17 mouse cellular contexts compared by ENCODE assay signal in the genomic region with DNA sequence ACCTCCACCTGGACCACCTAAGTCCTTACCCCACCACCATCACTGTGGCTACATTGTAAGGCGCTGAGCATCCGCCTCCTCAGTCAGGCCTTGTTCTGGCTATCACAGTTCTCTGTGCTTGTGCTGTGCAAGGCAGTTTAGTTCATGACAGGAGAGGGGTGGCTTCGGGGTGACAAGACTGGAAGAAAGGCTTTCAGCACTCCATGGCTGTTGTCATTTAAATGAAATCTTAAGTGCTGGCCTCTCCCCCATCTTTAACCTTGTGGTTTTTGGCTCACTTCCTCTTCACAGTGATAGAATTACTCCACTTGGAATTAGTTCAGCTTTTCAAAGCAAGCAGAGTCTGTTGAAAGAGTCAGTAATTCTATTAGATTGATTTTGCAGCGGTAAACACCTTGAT. TPM values are rescaled to one million over a fixed set of nuclear protein-coding genes. Genes with fewer than 3 reads are reported as not detected.
DNase-seq lines count a peak whose midpoint lies in the region; ATAC-seq lines count a peak whose summit lies in the region.
"Had no signal": no experiment of that assay in that cellular context is flagged by ENCODE, and none has a peak within 500 bp of the region (broad histone marks: within the 10 kb centered on the region; RNA-seq: fewer than 3 reads in every experiment).

No protein-coding gene starts in this region.

- 72% methylated on average over 4 of the region's 4 CpGs for WGBS in forebrain, embryonic 13.5 days
- 65% methylated on average over 4 of the region's 4 CpGs for WGBS in forebrain, embryonic 16.5 days
- 88% methylated on average over 4 of the region's 4 CpGs for WGBS in midbrain, embryonic 10.5 days
- 75% methylated on average over 4 of the region's 4 CpGs for WGBS in midbrain, embryonic 14.5 days

- H3K27me3 ChIP-seq in forebrain, embryonic 13.5 days: no peaks in the 10 kb centered on the region
- H3K27me3 ChIP-seq in forebrain, embryonic 16.5 days (replicated peaks; ENCODE audit: control insufficient read depth, insufficient read depth, low read length): no peaks in the 10 kb centered on the region
- H3K27me3 ChIP-seq in midbrain, embryonic 10.5 days (ENCODE audit: low read depth, poor library complexity, severe bottlenecking): no peaks in the 10 kb centered on the region
- no peaks in the 10 kb centered on the region for H3K27me3 ChIP-seq in midbrain, embryonic 14.5 days (ENCODE audit: control insufficient read depth, insufficient read depth, low read length)
- no peaks in the 10 kb centered on the region for H3K27me3 ChIP-seq in megakaryocyte, embryonic 14.5 days (replicated peaks)
- H3K27me3 ChIP-seq: stomach, embryonic 15.5 days had no signal

- DNase-seq in midbrain, embryonic 10.5 days (ENCODE audit: low spot score): no peak
- DNase-seq in midbrain, embryonic 14.5 days: no peak
- DNase-seq in NIH3T3 (ENCODE audit: low read depth): peak; percentile 30
- no peak for DNase-seq in gastrocnemius, postnatal 14 days
- DNase-seq in embryo, embryonic 11 days: no peak
- DNase-seq: adrenal gland, postnatal 36 days; cerebellum, adult 11-12 months; kidney, postnatal 36 days; liver; lung, postnatal 10 days; thymus, postnatal 25 days had no signal

- H3K36me3 ChIP-seq in forebrain, embryonic 13.5 days (ENCODE audit: poor library complexity, severe bottlenecking): peaks cover 32% of the 10 kb centered on the region
- H3K36me3 ChIP-seq in forebrain, embryonic 16.5 days (ENCODE audit: control insufficient read depth, insufficient read depth): peaks cover 4% of the 10 kb centered on the region
- peaks cover 58% of the 10 kb centered on the region for H3K36me3 ChIP-seq in midbrain, embryonic 10.5 days
- 0 out of 2 replicates have a peak, but pooled peaks cover 4% of the 10 kb centered on the region for H3K36me3 ChIP-seq in midbrain, embryonic 14.5 days (ENCODE audit: control insufficient read depth, insufficient read depth, low read length)
- peaks cover 58% of the 10 kb centered on the region for H3K36me3 ChIP-seq in megakaryocyte, embryonic 14.5 days (replicated peaks; ENCODE audit: low read length)

- no peak overlapping the region for H3K9ac ChIP-seq in forebrain, embryonic 13.5 days
- H3K9ac ChIP-seq in forebrain, embryonic 16.5 days (replicated peaks; ENCODE audit: low read depth, low read length): no peak overlapping the region
- no peak overlapping the region for H3K9ac ChIP-seq in midbrain, embryonic 14.5 days (replicated peaks; ENCODE audit: low read length)
- H3K9ac ChIP-seq: stomach, embryonic 15.5 days had no signal

- H3K4me1 ChIP-seq in forebrain, embryonic 13.5 days: peaks cover 10% of the 10 kb centered on the region
- H3K4me1 ChIP-seq in forebrain, embryonic 16.5 days (replicated peaks; ENCODE audit: control insufficient read depth, insufficient read depth, low read length): 0 out of 2 replicates have a peak, but pooled peaks cover 3% of the 10 kb centered on the region
- H3K4me1 ChIP-seq in midbrain, embryonic 10.5 days: peaks cover 20% of the 10 kb centered on the region
- 0 out of 2 replicates have a peak, but pooled peaks cover 3% of the 10 kb centered on the region for H3K4me1 ChIP-seq in midbrain, embryonic 14.5 days (ENCODE audit: control insufficient read depth, insufficient read depth, low read length)
- peaks cover 52% of the 10 kb centered on the region for H3K4me1 ChIP-seq in megakaryocyte, embryonic 14.5 days

- no peaks in the 10 kb centered on the region; the same call in 1 of the 2 replicates for H3K9me3 ChIP-seq in forebrain, embryonic 13.5 days (replicated peaks)
- H3K9me3 ChIP-seq in forebrain, embryonic 16.5 days (ENCODE audit: control insufficient read depth, low read length): no peaks in the 10 kb centered on the region
- H3K9me3 ChIP-seq in midbrain, embryonic 10.5 days (replicated peaks): no peaks in the 10 kb centered on the region
- H3K9me3 ChIP-seq in midbrain, embryonic 14.5 days (ENCODE audit: control insufficient read depth, low read length): no peaks in the 10 kb centered on the region
- H3K9me3 ChIP-seq in megakaryocyte, embryonic 14.5 days: no peaks in the 10 kb centered on the region
- H3K9me3 ChIP-seq: forebrain, embryonic 10.5 days; stomach, embryonic 15.5 days had no signal

- no peak overlapping the region for H3K4me3 ChIP-seq in forebrain, embryonic 13.5 days
- H3K4me3 ChIP-seq in forebrain, embryonic 16.5 days (replicated peaks; ENCODE audit: low read length): no peak overlapping the region
- no peak overlapping the region for H3K4me3 ChIP-seq in midbrain, embryonic 10.5 days
- H3K4me3 ChIP-seq in midbrain, embryonic 14.5 days (replicated peaks; ENCODE audit: low read depth, low read length): no peak overlapping the region
- peak overlapping the region; percentile 31 for H3K4me3 ChIP-seq in megakaryocyte, embryonic 14.5 days (replicated peaks)
- H3K4me3 ChIP-seq: forebrain, embryonic 10.5 days; left cerebral cortex, adult 2 months; stomach, embryonic 15.5 days had no signal

- intact Hi-C loops in gastrocnemius, postnatal 14 days (cut with DNase I; ENCODE audit: low total_unique reads): no loop called here

- no peak for ATAC-seq in forebrain, embryonic 13.5 days
- ATAC-seq in forebrain, embryonic 16.5 days: no peak
- ATAC-seq in midbrain, embryonic 14.5 days (ENCODE audit: low FRiP score, low TSS enrichment): no peak

- H3K27ac ChIP-seq in forebrain, embryonic 13.5 days: 0 out of 2 replicates have a peak overlapping the region, but pooled peaks have one; percentile 14
- H3K27ac ChIP-seq in forebrain, embryonic 16.5 days (ENCODE audit: low read length): no peak overlapping the region
- H3K27ac ChIP-seq in midbrain, embryonic 10.5 days (replicated peaks): peak overlapping the region; percentile 42; the same call in 1 of the 2 replicates
- no peak overlapping the region for H3K27ac ChIP-seq in midbrain, embryonic 14.5 days (replicated peaks; ENCODE audit: low read depth, low read length)
- H3K27ac ChIP-seq: forebrain, embryonic 10.5 days; left cerebral cortex, adult 2 months; stomach, embryonic 15.5 days had no signal

- no peak overlapping the region for H3K4me2 ChIP-seq in forebrain, embryonic 13.5 days
- H3K4me2 ChIP-seq in forebrain, embryonic 16.5 days (ENCODE audit: low read length): no peak overlapping the region
- H3K4me2 ChIP-seq in midbrain, embryonic 14.5 days (ENCODE audit: low read length): no peak overlapping the region
- H3K4me2 ChIP-seq: stomach, embryonic 15.5 days had no signal

RNA-seq across cellular contexts. Expression of gene Elovl6, which starts 41.5 kb away (rescaled TPM):
- 33.5 and 34.9 TPM in 2 replicates for polyA plus RNA-seq in forebrain, embryonic 13.5 days (2015; fragmentation: Nextera tagmentation; extraction: Ambion mirVana)
- 43.5 and 44.7 TPM in 2 replicates for polyA plus RNA-seq in forebrain, embryonic 16.5 days (2015; fragmentation: Nextera tagmentation; extraction: Ambion mirVana)
- polyA plus RNA-seq in midbrain, embryonic 10.5 days (2016; fragmentation: Nextera tagmentation; extraction: Ambion mirVana): 39.5 TPM in 2 replicates
- 30.4 and 33.9 TPM in 2 replicates for polyA plus RNA-seq in midbrain, embryonic 14.5 days (2014; fragmentation: Nextera tagmentation; extraction: Ambion mirVana)
- polyA plus RNA-seq in megakaryocyte, embryonic 14.5 days (2012; ENCODE audit: insufficient read depth, low replicate concordance): 2.1 TPM in 1 of 2 replicates, not detected in the other
- total RNA-seq in gastrocnemius, postnatal 14 days (2021): 1 to 10 TPM; 1.4 to 4.5 TPM

Comparison
In these comparisons a context has a peak if more than half of its experiments do, and no peak if none do; other contexts are left out.
1. H3K27ac ChIP-seq: peak in forebrain, embryonic 13.5 days (single experiment) and midbrain, embryonic 10.5 days (single experiment); none in forebrain, embryonic 16.5 days (single experiment) and midbrain, embryonic 14.5 days (single experiment).
2. RNA of gene Elovl6, which starts 41.5 kb away (polyA plus RNA-seq): 43.5 to 44.7 TPM in forebrain, embryonic 16.5 days, 39.5 TPM in midbrain, embryonic 10.5 days, 33.5 to 34.9 TPM in forebrain, embryonic 13.5 days and 30.4 to 33.9 TPM in midbrain, embryonic 14.5 days; 2.1 TPM in megakaryocyte, embryonic 14.5 days; every median in the first group is over 10 times any median in the second.